Mouse (Mus musculus): Measurements from ENCODE around the gene Rab8a.

GRCm38 (mm10) chr8:72210222-72210621 lies 49.2 kb downstream of the Rab8a start:
- no peak for TF ChIP-seq POLR2A (IDR thresholded peaks at IDR 0.05; ENCODE audit: borderline replicate concordance, extremely low read depth, low read depth, low read length)
- no peak for TF ChIP-seq CTCF (IDR thresholded peaks at IDR 0.05; ENCODE audit: insufficient read depth, low read length)
